Mouse (Mus musculus) myocyte (in vitro differentiated cells): ENCODE data around the gene Rnf43. TPM values are rescaled to one million over a fixed set of nuclear protein-coding genes. Genes with fewer than 3 reads are reported as not detected.
A peak's percentile ranks its signal among the peaks of the same experiment; 100 is the strongest.

ENCODE experiments used
- H3K27me3 ChIP-seq: one replicate; pipeline ENCODE4 v1.6.1; 2011; ENCODE audit not compliant: control insufficient read depth, insufficient read depth, insufficient read length
- H3K36me3 ChIP-seq: one replicate; pipeline ENCODE4 v1.6.1; 2011; ENCODE audit not compliant: control insufficient read depth, insufficient read depth
- H3K4me2 ChIP-seq: one replicate; pipeline ENCODE4 v1.6.1; 2011; ENCODE audit warnings: low read depth, control low read depth
- H3K4me3 ChIP-seq: one replicate; pipeline ENCODE4 v1.5.1; 2011; ENCODE audit warnings: mild to moderate bottlenecking, control low read depth, moderate library complexity
- H3K79me2 ChIP-seq: one replicate; pipeline ENCODE4 v1.6.1; 2011; ENCODE audit not compliant: control insufficient read depth, insufficient read depth
- H3ac ChIP-seq: one replicate; pipeline ENCODE4 v1.6.1; 2011; ENCODE audit not compliant: control insufficient read depth, insufficient read length
- CEBPB ChIP-seq: IDR thresholded peaks from 2 replicates; pipeline ENCODE4 v1.6.1; 2011; ENCODE audit warnings: mild to moderate bottlenecking, moderate library complexity; ENCODE audit not compliant: poor library complexity, insufficient read depth, severe bottlenecking
- E2F4 ChIP-seq: IDR thresholded peaks from one replicate; pipeline ENCODE4 v1.6.1; 2011; ENCODE audit warnings: mild to moderate bottlenecking, control low read depth, moderate library complexity; ENCODE audit not compliant: insufficient read depth
- MAX ChIP-seq: IDR thresholded peaks from one replicate; pipeline ENCODE4 v1.6.1; 2011; ENCODE audit warnings: low read depth, mild to moderate bottlenecking, control low read depth
- MYOD1 ChIP-seq, 3 experiments: IDR thresholded peaks; one replicate each; pipeline ENCODE4 v1.6.1; 2011; ENCODE audit warnings: control low read depth in 2 of 3, low read depth in 2 of 3, mild to moderate bottlenecking in 2 of 3, moderate library complexity in 1 of 3; ENCODE audit not compliant: insufficient read length in 2 of 3, control insufficient read depth in 1 of 3
- MYOG ChIP-seq, 3 experiments: IDR thresholded peaks; one replicate each; pipeline ENCODE4 v1.6.1; 2011; ENCODE audit warnings: control low read depth in 2 of 3, low read depth in 2 of 3, mild to moderate bottlenecking in 2 of 3; ENCODE audit not compliant: insufficient read length in 2 of 3, control insufficient read depth in 1 of 3, insufficient read depth in 1 of 3
- POLR2A ChIP-seq: IDR thresholded peaks from one replicate; pipeline ENCODE4 v1.6.1; 2011; ENCODE audit warnings: low read depth, mild to moderate bottlenecking, control low read depth, moderate library complexity; ENCODE audit not compliant: insufficient read length
- POLR2AphosphoS2 ChIP-seq: IDR thresholded peaks from one replicate; pipeline ENCODE4 v1.6.1; 2011; ENCODE audit warnings: low read depth, control low read depth; ENCODE audit not compliant: insufficient read length
- REST ChIP-seq: IDR thresholded peaks from one replicate; pipeline ENCODE4 v1.6.1; 2011; ENCODE audit warnings: mild to moderate bottlenecking, control low read depth, moderate library complexity; ENCODE audit not compliant: insufficient read depth, insufficient read length
- SRF ChIP-seq: IDR thresholded peaks from one replicate; pipeline ENCODE4 v1.6.1; 2011; ENCODE audit warnings: low read depth; ENCODE audit not compliant: control insufficient read depth, insufficient read length
- TCF12 ChIP-seq: IDR thresholded peaks from one replicate; pipeline ENCODE4 v1.6.1; 2011; ENCODE audit warnings: mild to moderate bottlenecking, control low read depth; ENCODE audit not compliant: poor library complexity, insufficient read depth, severe bottlenecking
- TCF3 ChIP-seq: IDR thresholded peaks from one replicate; pipeline ENCODE4 v1.6.1; 2011; ENCODE audit warnings: low read depth, control low read depth; ENCODE audit not compliant: insufficient read length
- USF1 ChIP-seq: IDR thresholded peaks from one replicate; pipeline ENCODE4 v1.6.1; 2011; ENCODE audit warnings: low read depth, mild to moderate bottlenecking, control low read depth, moderate library complexity
- polyA plus RNA-seq: library from polyadenylated mRNA; unstranded; fragments of >200 nt; fragmentation: generic; extraction: Trizol; gene quantifications from one replicate; pipeline ENCODE4 v1.2.1, GENCODE M21; 2012; ENCODE audit warnings: missing spikeins

Rnf43 gene
- polyA plus RNA-seq, 1 experiment = not detected

- Histone ChIP-seq H3K36me3 (no peaks in the 10 kb centered on the region), H3K4me3 (no peak overlapping the region), H3K79me2 (no peaks in the 10 kb centered on the region), H3K4me2 (no peak overlapping the region), H3ac (no peak overlapping the region), H3K27me3 (peaks cover 46% of the 10 kb centered on the region)
- TF ChIP-seq CEBPB (no peak), TCF3 (no peak), MYOG (IDR thresholded peaks at IDR 0.05; ENCODE audit: control insufficient read depth in 1 of 3, insufficient read depth in 1 of 3, insufficient read length in 2 of 3, low read depth in 2 of 3) (no peak), POLR2A (no peak), TCF12 (no peak), SRF (no peak), USF1 (no peak), MAX (no peak), MYOD1 (IDR thresholded peaks at IDR 0.05; ENCODE audit: control insufficient read depth in 1 of 3, insufficient read length in 2 of 3, low read depth in 2 of 3) (no peak)
Observed at GRCm38 (mm10) chr11:87768745-87769144, 106.2 kb downstream of the Rnf43 start.

- Histone ChIP-seq H3K4me3 (no peak overlapping the region), H3ac (no peak overlapping the region), H3K79me2 (no peaks in the 10 kb centered on the region), H3K4me2 (no peak overlapping the region), H3K27me3 (peaks cover 25% of the 10 kb centered on the region), H3K36me3 (no peaks in the 10 kb centered on the region)
- TF ChIP-seq E2F4 = no peak
- TF ChIP-seq SRF = no peak
- no peak for TF ChIP-seq MYOD1 (IDR thresholded peaks at IDR 0.05; ENCODE audit: control insufficient read depth in 1 of 3, insufficient read length in 2 of 3, low read depth in 2 of 3)
- TF ChIP-seq POLR2AphosphoS2 = no peak
- TF ChIP-seq MYOG (IDR thresholded peaks at IDR 0.05; ENCODE audit: control insufficient read depth in 1 of 3, insufficient read depth in 1 of 3, insufficient read length in 2 of 3, low read depth in 2 of 3) = no peak
- TF ChIP-seq POLR2A = no peak
- TF ChIP-seq TCF3 = no peak
- TF ChIP-seq MAX = no peak
- no peak for TF ChIP-seq REST
- no peak for TF ChIP-seq USF1
- TF ChIP-seq CEBPB = no peak
- no peak for TF ChIP-seq TCF12
Observed at GRCm38 (mm10) chr11:87770989-87771388, 108.5 kb downstream of the Rnf43 start.

- no peak overlapping the region for H3K4me3 ChIP-seq
- H3K4me2 ChIP-seq = peak overlapping the region; percentile 8
- peaks cover 14% of the 10 kb centered on the region for H3K27me3 ChIP-seq
- H3ac ChIP-seq = no peak overlapping the region
- no peaks in the 10 kb centered on the region for H3K79me2 ChIP-seq
- H3K36me3 ChIP-seq = no peaks in the 10 kb centered on the region
- TF ChIP-seq MYOG (IDR thresholded peaks at IDR 0.05; ENCODE audit: control insufficient read depth in 1 of 3, insufficient read depth in 1 of 3, insufficient read length in 2 of 3, low read depth in 2 of 3) (peak in 2 of 3 experiments; percentile 73 to 88), MYOD1 (IDR thresholded peaks at IDR 0.05; ENCODE audit: control insufficient read depth in 1 of 3, insufficient read length in 2 of 3, low read depth in 2 of 3) (peak in 2 of 3 experiments; percentile 82), TCF12 (peak; percentile 30), TCF3 (no peak), POLR2AphosphoS2 (no peak), CEBPB (no peak)
Observed at GRCm38 (mm10) chr11:87772354-87772753, 109.8 kb downstream of the Rnf43 start.

- Histone ChIP-seq H3K36me3 (no peaks in the 10 kb centered on the region), H3K79me2 (no peaks in the 10 kb centered on the region), H3ac (no peak overlapping the region), H3K27me3 (peaks cover 38% of the 10 kb centered on the region), H3K4me3 (no peak overlapping the region), H3K4me2 (no peak overlapping the region)
- TF ChIP-seq MYOG (IDR thresholded peaks at IDR 0.05; ENCODE audit: control insufficient read depth in 1 of 3, insufficient read depth in 1 of 3, insufficient read length in 2 of 3, low read depth in 2 of 3) = no peak
- no peak for TF ChIP-seq USF1
- TF ChIP-seq POLR2A = no peak
- TF ChIP-seq MYOD1 (IDR thresholded peaks at IDR 0.05; ENCODE audit: control insufficient read depth in 1 of 3, insufficient read length in 2 of 3, low read depth in 2 of 3) = no peak
- TF ChIP-seq REST = no peak
- TF ChIP-seq CEBPB = no peak
- TF ChIP-seq TCF3 = no peak
- TF ChIP-seq POLR2AphosphoS2 = no peak
- TF ChIP-seq MAX = no peak
- TF ChIP-seq TCF12 = no peak
- no peak for TF ChIP-seq E2F4
- TF ChIP-seq SRF = no peak
Observed at GRCm38 (mm10) chr11:87778100-87778765, 115.7 kb downstream of the Rnf43 start.

GRCm38 (mm10) chr11:87778915-87779314, 116.4 kb downstream of the Rnf43 start:
- Histone ChIP-seq H3K4me2 (no peak overlapping the region), H3K36me3 (no peaks in the 10 kb centered on the region), H3K4me3 (no peak overlapping the region), H3K79me2 (no peaks in the 10 kb centered on the region), H3K27me3 (peaks cover 45% of the 10 kb centered on the region), H3ac (no peak overlapping the region)
- TF ChIP-seq REST (no peak), POLR2AphosphoS2 (no peak), MAX (no peak), POLR2A (no peak), MYOD1 (IDR thresholded peaks at IDR 0.05; ENCODE audit: control insufficient read depth in 1 of 3, insufficient read length in 2 of 3, low read depth in 2 of 3) (no peak), E2F4 (no peak), TCF12 (no peak), USF1 (no peak), CEBPB (no peak), MYOG (IDR thresholded peaks at IDR 0.05; ENCODE audit: control insufficient read depth in 1 of 3, insufficient read depth in 1 of 3, insufficient read length in 2 of 3, low read depth in 2 of 3) (no peak), SRF (no peak), TCF3 (no peak)
